Mouse (Mus musculus): Measurements from ENCODE around the gene Gjb3.

DNA sequence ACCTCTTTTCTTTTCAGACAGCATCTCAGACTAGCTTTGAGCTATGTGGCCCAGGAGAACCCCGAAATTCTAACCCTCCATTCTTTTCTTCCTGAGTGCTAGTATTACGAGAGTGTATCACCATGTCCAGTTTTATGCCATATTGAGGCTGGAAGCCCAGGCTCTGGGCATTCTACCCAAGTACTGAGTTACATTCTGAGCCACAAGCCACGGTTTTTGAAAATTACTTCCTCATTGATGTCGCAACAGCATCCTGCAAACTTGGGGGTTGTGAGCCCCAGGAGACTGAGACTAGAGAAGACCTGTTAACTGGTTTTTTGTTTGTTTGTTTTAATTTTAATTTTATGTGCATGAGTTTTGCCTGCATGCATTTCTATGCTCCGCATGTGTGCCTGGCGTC, 2.9 kb downstream of the Gjb3 start:
- TF ChIP-seq POLR2A (IDR thresholded peaks at IDR 0.05; ENCODE audit: control insufficient read depth in 1 of 2, insufficient read depth in 1 of 2, low read depth in 1 of 2, low read length in 2 of 2, poor library complexity in 1 of 2) (no peak), CTCF (IDR thresholded peaks at IDR 0.05 in 2 of 3, conservative IDR thresholded peaks at IDR 0.05 in 1 of 3; ENCODE audit: control insufficient read depth in 1 of 3, insufficient read depth in 1 of 3, low read depth in 2 of 3, low read length in 3 of 3, poor library complexity in 1 of 3, severe bottlenecking in 1 of 3) (no peak), TCF12 (IDR thresholded peaks at IDR 0.05; ENCODE audit: low read depth, low read length) (no peak), MYB (IDR thresholded peaks at IDR 0.05; ENCODE audit: low read depth, low read length) (no peak), TBP (IDR thresholded peaks at IDR 0.05; ENCODE audit: low read depth, low read length) (no peak), EP300 (IDR thresholded peaks at IDR 0.05; ENCODE audit: low read depth in 1 of 2, low read length in 2 of 2) (no peak), POLR2AphosphoS2 (IDR thresholded peaks at IDR 0.05; ENCODE audit: low read length) (no peak), MEF2A (IDR thresholded peaks at IDR 0.05; ENCODE audit: extremely low read depth, insufficient replicate concordance, low read depth, low read length, poor library complexity, severe bottlenecking) (no peak), KAT2A (conservative IDR thresholded peaks at IDR 0.05; ENCODE audit: low read depth, low read length) (no peak)
